Mouse (Mus musculus) cerebellum, adult 11 months (tissue): ENCODE results near the gene Ddi2.

Experiments
- DNase-seq: peaks from one replicate; pipeline ENCODE4 v3.0.0; 2022

The Ddi2 gene

DNA sequence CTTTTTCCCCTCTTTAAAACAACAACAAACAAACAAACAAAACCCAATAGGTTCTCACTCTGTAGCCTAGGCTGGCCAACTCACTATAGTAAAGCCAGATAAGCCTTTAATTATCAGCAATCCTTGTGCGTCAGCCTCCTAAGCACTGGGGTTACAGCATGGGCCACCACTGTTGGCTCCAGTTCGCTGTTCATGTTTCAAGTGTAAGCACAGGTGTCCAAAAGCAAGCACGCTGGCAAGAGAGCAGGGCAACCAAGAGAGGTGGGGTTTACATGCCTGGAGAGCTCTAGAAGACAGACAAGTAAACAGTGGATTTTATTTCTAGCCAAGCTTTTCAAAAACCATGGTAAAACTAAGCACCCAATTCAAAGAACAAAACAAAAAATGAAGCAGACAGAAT lies 37.1 kb downstream of the Ddi2 start:
- DNase-seq: no peak

DNA sequence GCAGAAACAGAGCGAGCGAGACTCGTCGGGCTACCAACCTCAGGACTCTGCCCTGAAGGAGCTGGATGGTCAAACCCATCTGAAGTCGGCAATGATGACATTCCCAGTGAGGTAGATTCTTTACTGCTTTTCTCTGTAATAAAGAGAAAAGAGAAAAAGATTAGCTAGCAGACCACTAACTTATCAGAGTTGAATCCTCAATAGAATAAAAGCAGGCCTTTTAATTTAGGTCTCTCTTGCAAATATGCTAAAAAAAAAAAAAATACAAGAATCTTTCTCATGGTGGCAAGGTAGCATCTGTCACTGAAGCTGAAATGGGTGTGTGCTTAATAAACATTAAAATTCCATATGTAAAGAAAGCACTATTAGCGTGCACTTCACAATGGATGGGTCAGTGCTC lies 37.7 kb downstream of the Ddi2 start, which contains the start of gene Rsc1a1:
Rsc1a1 (minus strand) TSS at position 101 of the 400 bp plus-strand sequence.
- no peak for DNase-seq

DNA sequence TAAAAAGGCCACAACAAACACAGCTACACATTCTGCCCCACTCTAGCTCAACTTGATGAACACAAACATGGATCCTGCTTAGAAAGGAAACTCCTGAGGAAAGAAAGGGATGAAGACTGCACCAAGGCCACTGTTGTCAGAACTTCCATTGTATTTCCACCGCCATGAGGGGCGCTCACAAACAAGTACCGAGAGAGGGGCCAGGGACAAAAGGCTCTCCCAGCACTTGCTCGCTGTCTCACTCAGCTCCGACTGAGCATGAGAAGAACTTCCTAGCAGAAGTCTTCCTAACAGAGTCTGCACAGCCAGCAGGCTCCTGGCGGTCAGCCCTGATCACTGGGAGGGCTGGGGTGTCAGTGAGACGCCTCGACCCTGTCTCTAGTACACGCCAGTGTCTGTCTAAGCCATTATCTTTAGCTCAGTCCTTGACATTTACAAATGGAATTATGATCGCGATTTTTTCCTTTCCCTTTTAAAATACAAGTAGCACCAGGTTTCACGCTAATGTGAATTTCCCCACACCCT lies 40.5 kb downstream of the Ddi2 start:
- DNase-seq: no peak

DNA sequence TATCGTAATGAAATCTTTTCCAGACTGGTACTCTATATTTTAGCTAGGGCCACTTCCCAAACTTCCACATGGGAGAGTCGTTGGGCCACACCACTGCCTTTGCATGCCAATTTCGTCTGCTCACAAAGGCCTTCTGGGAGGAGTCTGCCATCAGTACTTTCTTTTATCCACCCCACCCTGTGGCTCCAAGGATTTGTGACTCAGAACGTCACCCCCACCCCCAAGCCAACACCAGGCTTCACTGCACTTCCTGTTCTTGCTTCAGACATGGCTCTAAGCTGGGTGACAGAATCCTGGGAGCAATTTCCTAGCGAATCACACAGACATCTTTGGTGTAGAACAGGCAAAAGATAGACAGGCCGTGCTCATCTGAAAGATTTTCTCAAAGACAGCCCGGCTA lies 41.5 kb downstream of the Ddi2 start:
- no peak for DNase-seq

DNA sequence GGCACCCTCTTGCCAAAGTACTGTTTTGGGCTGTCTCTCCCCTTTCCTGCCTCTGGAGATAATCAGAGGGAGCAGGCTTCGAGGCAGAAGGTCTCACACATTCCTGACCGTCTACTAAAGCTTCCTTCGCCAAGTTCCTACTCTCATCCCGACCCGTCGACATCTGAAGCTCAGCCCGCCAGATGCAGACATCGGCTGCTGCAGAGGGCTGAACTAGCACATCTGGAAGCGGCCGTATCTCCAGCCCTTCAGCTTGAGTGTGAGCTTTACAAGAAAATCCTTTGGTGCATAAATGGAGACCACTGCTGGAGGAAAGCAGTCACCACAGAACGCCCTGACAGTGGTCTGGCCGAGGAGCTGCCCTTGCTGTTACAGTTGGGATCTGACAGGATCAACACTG lies 42.3 kb downstream of the Ddi2 start:
- no peak for DNase-seq

DNA sequence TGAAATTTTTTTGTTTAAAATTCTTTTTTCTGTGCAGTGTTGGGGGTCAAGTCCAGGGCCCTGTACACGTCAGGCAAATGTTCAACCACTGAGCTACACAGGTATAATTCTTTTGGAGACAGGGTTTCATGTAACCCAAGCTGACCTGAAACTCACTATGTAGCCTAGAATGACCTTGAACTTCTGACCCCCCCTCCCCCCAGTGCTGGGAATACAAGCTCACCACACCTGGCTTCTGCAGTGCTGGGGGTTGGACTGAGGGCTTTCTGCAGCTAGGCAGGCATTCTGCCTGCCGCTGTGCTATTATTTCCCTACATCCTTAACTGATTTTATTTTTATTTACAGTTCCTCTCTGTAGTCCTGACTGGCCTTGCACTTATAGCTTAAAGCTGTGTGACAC lies 44.2 kb downstream of the Ddi2 start:
- no peak for DNase-seq

DNA sequence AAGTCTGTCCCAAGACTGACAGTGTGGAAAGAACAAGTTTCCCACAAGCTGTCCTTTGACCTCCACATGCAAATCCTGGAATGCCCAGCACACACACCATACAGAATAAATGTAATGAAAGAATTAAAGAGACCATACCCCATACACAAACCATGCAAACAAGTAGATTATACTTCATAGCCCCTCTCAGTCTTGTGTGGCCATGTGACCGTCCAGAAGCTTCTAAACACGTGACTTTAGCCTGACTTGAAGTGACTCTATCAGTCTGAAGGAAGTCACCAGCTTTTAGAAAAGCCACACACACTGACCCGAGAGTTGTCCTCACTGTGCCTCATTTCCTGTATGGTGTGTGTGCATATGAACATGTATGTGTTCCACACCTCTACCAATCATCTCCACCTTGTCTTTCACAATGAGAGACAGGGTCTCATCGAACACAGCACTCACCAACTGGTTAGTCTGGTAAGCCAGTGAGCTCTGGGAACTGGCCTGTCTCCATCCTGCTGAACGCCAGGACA lies 46.7 kb downstream of the Ddi2 start:
- DNase-seq: no peak

DNA sequence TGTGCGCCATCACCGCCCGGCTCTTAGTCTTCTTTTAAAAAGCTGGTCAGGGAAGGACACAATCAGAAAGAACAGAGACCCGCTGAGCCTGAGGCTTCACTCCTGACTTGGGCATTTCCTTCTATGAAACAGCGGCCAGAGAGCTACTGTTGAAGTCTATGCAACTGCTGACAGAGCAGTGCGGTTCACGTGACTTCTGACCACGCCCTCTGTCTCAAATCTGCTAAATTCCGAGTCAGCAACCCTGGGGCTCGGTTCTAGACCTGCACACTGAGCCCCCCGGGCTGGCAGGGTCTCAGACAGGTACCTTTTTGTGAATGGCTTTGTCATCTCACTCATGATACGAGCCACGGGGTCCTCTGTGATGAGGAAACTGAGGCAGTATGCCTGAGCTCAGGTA lies 50.9 kb downstream of the Ddi2 start:
- DNase-seq: no peak

DNA sequence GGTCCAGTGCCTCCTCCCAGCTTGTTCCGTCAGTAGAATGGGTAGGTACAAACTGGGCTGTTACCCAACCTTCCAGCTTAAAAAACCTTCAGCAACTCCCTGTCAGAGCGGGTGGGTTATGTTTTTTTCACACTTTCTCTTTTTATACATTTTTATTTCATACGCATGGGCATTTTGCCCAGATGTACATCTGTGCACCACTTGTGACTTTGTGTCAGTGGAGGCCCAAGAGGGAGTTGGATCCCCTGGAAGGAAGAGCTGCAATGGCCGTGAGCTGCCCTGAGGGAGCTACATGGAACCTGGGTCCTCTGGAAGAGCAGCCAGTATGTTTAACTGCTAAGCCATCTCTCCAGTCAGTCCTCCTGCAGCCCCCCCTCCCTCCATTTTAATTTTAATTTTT lies 51.8 kb downstream of the Ddi2 start:
- no peak for DNase-seq

DNA sequence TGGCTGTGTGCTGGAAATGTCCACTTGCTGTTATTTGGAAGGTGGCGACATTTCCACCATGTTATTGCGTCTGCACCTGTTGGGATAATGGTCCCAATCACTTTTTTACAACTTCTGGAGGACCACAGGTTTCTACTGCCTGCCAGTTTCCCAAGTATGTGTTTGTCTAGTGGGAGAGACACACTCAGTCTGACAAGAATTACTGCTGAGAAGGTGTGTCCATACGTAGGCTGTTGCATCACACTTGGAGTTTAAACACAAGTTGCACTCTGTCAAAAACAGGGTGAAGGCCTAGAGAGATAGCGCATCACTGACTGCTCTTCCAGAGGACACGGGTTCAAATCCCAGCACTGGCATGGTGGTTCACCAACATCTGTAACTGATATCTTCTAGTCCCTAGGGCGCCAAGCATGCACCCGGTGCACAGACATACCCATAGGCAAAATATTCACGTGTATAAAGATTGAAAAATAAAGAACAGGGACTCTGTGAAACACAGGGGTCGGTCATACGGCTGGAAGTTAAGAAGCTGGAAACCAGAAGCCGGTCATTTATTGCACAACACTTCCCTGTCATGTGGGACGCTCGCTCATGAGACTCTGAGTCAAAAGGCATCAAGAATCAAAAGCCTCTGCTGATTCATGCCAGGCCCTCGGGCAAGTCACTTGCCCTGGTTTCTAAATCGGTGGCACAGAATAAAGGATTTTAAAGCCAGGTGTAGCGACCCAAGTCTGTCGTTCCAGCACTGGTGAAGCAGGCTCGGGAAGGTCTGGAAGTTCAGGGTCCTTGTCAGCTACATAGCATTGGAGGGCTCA lies 53.1 kb downstream of the Ddi2 start:
- DNase-seq: no peak

DNA sequence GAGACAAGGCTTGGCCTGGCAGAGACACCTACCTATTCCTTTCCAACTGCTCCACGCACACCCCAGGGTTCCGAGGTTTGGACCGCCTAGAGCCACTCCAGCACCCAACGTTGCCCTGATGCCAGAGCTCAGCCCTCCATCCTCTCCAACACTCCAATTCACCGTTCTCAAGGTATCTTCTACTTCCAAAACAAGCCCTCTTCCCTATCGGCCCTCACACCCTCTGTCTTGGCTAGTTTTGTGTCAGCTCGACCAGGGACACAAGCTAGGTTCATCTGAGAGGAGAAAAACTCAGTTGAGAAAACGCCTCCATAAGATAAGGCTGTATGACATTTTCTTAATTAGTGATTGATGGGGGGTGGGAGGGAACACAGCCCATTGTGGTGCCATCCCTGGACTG lies 58.4 kb downstream of the Ddi2 start, which contains the start of gene Plekhm2:
Plekhm2 (minus strand) TSS at position 101 of the 400 bp plus-strand sequence.
- no peak for DNase-seq

DNA sequence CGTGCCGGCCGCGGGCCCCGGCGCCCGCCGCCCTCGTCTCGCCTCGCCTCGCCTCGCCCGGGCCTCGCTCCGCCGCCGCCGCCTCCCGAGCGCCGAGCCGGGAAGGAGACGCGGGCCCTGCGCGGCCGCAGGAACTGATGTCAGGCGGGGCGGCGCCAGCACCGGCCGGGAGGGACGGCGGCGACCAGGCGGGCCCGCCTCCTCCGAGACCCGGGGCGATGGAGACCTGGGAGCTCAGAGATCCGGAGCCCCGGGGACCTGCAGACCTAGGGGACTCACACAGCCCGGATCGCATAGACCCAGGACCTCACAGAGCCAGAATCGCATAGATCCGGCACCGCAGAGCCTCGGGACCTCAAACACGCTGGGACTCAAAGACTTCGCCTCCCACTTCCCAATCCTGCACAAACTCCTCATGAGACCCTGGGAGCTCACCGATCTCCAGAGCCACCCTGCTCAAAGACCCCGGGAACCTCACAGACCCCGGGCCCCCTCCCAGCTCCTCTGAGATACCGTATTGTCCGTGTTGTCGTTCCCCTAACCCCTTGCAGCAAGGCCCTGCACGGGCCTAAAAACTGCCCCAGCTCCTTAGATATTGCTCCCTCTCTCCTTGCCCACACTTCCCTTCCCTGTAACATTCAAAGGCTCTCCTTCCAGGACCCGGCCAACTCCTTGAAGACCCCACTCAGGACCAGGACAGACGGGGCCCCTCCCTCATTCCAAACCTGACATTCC lies 59.0 kb downstream of the Ddi2 start:
- DNase-seq: peak; percentile 71

DNA sequence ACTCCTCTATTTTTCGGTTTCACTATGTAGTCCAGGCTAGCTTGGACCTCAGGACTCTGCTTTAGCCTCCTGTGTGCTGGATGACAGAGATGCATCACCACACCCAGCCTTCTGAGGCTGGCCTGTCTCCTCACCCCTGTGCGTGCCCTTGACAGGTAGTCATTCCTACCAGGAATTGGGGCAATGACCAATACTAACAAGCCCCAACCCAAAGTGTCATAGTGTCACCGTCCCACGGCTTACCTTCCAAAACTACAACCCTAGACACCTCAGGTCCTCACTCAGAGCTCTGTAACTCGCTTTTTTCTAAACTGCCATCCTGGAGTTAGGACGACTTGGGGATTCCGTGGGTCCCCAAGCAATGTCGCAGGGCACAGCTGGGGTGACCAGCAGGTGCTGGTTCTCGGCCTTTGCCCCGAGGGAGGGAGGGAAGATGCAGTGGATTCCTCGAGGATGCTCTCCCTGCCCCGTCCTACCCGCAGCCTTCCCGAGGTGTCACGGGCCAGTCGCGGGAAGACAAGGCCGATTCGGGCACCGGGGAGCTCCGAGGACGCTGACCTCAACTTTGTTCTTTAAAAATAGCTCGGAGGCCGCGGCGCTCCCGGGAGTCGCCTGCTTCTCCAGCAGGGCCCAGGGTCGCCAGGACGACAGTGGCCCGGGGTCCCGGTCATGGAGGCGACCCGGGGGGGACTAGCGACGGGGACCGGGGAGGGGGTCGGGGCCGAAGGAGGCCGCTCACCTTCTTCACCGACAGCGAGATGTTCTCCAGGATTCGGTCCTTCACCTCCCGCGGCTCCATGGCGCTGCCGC lies 59.9 kb downstream of the Ddi2 start:
- peak; percentile 22 for DNase-seq

DNA sequence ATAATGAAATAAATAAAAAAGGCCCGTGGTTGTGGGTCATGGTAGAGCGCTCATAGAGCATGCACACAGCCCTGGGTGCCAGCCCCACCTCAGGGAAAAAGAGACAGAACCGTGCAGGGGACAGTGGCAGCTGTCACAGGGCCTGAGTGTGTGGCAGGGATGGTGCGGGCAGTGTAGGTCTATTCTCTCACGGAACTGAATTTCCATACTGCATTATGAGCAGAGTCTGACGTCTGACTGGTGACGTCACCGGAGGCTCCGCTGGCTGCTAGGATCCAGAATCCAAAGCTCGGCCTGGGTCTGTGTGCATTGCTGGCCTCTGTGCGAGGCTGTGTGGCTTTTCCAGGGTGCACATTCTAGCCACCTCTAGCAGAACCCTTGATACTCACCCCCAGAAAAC lies 62.3 kb downstream of the Ddi2 start:
- DNase-seq: no peak

DNA sequence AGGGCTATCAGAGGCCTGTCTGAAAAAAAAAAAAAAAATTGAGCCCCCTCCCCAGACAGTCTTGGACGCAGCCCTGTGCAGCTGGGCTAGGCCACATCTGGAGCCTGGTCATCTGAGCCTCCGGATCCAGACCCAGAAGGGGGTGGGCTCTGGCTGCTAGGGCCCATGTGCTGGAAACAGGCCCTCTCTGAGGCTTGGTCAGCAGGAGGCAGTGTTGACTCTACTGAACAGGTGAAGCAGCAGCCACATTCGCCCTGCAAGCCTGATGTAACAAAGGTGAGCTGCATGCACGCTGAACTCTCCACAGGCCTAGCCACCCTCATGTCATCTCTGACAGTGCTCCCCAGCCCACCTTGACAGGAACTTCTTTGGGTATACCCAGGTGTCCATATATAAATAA lies 63.5 kb downstream of the Ddi2 start:
- DNase-seq: no peak

DNA sequence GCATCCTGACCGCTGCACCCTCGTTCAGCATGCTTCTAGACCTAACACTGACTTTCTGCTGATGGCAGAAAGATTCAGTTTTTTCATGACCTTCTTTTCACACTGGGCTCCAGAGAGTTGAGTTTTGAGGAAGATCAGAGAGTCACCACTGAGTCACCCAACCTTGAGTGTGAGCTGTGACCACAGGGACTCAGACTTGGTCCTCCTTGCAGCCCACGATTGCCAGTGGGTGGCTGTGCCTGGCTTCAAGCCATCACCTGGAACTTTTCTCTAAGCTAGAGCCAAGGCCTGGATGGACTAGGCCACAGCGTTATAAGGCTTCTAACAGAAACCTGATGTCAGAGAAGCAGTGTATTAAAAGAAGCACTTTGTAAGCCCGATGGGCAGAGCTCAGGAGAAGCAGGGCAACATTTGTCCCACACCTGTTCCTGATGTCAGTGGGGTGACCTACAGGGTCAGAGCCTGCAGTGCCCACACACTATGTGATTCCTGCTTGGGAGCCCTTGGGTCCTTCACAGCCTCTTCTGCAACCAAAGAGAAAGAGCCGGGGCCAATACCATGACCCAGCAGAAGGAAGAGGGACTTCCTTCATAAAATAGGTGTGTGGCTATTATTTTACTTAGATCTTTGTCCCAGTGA lies 64.3 kb downstream of the Ddi2 start:
- DNase-seq: no peak

DNA sequence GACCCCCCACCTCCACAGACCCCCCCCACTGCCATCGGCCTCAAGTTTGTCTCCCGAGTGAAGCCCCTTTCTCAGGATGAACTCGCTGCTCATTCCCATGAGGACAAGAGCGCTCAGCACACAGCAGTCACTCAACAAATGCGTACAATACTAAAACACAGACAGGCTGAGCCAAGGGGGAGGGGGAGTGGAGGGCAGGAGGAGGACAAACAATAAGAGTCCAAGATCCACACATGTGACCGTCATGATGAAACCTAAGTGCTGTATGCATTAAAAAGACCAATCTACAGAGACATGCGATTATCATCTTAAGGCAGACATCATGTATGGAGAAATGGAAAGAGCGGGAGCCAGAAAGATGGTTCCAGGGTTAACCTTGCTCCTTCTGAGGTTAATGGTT lies 66.3 kb downstream of the Ddi2 start:
- no peak for DNase-seq

DNA sequence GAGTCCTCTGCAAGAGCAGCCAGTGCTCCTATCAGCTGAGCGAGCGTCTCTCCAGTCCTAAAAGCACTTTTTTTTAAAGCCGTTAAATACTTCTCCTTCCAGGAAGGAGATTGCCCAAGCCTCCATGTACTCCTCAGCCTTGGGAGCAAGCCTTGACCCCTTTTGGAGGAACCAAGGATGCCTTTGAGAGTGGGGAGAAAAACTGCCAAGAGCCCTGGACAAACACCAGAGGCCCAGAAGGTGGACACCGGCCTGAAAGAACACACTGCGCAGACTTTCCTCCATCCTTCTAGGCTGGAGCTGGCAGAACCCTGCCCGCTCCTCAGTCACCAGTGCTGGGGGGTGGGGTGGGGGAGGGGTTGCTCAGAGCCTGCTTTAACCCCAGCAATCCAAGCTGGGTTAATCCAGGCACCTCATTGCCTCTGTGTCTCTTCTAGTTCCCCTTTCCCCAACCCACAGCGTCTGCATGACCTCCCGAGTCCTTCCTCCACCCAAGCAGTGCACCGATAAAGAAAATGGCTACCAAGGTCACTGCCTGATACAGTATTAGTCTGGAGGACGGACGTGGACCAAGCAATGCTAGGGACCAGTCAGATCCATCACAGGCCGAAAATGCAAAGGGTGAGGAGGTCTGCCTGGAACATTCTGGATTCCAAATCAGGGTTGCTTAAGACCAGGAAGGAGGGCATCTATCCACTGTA lies 67.2 kb downstream of the Ddi2 start:
- peak; percentile 54 for DNase-seq

DNA sequence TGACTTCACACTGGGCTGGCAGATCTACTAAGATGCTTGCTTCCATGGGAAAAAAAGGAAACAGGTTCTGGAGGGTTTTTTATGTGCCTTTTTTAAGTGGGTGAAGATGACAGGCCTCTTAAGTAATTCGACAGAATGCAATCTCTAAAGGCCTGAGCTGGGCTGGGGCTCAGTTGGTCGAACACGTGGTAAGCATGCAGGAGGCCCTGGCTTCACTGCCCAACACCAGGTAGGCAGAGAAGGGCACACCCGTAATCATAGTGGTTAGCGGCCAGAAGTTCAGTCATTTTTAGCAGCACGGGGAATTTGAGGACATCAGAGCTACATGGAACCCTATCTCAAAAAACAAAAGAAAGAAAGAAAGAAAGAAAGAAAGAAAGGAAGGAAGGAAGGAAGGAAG lies 68.7 kb downstream of the Ddi2 start:
- DNase-seq: no peak

DNA sequence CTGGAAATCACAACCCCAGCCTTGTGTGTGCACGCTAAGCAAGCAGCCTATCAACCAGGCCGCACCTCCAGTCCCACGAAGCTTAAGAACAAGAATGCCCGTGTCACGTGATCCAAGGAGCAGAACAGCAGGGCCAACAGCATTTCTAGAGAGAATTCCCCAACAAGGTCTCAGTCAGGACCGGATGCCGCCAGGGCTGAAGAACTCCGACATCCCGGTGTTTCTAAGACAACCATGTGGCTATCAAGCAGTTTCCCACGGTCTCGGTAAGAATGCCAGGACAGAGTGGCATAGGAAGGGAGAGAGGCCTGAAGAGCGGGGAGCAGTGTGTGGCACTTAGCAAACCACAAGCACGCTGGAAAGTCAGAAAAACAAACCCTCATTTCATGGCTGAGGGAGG lies 69.4 kb downstream of the Ddi2 start:
- DNase-seq: no peak

DNA sequence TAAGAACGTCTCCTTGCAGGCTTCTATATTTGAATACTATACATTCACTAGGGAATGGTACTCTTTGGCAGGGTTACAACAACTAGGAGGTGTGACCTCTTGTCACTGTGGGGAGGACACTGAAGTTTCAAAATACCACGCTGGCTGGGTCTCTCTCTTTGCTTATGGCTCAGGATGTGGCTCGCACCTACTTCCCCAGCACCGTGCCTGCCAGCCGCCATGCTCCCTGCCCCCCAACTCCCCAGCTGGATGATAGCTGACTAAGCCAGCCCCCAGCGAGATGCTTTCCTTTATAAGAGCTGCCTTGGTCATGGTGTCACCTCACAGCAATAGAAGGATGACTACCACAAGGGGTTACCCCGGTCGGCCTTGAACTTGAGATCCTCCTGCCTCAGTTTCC lies 70.2 kb downstream of the Ddi2 start:
- DNase-seq: no peak

DNA sequence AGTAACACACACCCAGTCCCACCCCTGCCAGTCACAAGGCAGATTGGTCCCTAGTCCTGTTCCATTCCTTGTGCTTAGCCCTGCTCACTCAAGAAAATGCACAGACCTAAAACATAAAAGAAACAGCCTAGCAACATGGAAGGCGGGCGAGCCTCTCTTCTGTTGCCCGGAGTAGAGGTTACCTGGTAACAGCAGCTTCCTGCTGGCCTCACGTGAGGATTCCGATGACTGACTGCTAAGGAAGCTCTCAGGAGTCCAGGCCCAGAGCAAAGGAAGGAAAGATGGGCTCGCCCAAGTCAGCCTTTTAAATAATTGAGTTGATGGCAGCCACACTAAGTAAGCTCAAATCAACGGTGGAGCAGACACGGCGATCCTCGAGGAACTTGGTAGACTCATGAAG lies 71.3 kb downstream of the Ddi2 start:
- no peak for DNase-seq
